In the genomic region with DNA sequence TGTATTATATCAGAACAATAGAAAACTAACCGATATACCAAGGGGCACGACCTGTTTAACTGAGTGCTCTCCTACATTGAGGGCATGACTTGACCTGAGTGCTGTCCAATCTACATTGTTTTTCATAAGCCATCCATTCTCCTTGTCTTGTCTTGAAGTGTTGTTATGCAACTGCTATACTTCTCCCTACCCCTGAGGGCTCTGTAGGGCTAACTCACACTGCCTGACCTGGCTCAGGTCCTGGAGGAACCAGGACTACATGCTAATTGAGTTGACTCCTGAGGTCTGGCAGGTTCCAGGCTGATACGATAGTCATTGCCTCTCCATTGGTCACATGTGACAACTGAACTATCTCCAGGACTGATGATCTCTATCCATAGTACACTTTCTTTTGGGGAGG, we compare ENCODE assay signal across 31 mouse cellular contexts.
"Had no signal": no experiment of that assay in that cellular context is flagged by ENCODE, and none has a peak within 500 bp of the region (broad histone marks: within the 10 kb centered on the region; RNA-seq: fewer than 3 reads in every experiment).

No protein-coding gene starts in this region.

- H3K27me3 ChIP-seq: limb, embryonic 12.5 days; limb, embryonic 13.5 days; limb, embryonic 15.5 days; liver, embryonic 12.5 days; liver, embryonic 13.5 days; liver, embryonic 15.5 days; lung, embryonic 15.5 days; midbrain, embryonic 12.5 days; midbrain, embryonic 13.5 days; midbrain, embryonic 15.5 days; neural tube, embryonic 12.5 days had no signal

- H3K4me3 ChIP-seq: limb, embryonic 10.5 days; limb, embryonic 12.5 days; limb, embryonic 13.5 days; limb, embryonic 15.5 days; liver, embryonic 12.5 days; liver, embryonic 13.5 days; liver, embryonic 15.5 days; lung, embryonic 15.5 days; megakaryocyte, embryonic 14.5 days; midbrain, embryonic 10.5 days; midbrain, embryonic 12.5 days; midbrain, embryonic 13.5 days; midbrain, embryonic 15.5 days; myocyte; neural tube, embryonic 12.5 days had no signal

- H3K4me1 ChIP-seq: limb, embryonic 10.5 days; limb, embryonic 12.5 days; limb, embryonic 13.5 days; liver, embryonic 12.5 days; liver, embryonic 13.5 days; liver, embryonic 15.5 days; lung, embryonic 15.5 days; midbrain, embryonic 12.5 days; midbrain, embryonic 15.5 days; neural tube, embryonic 12.5 days had no signal

- H3K36me3 ChIP-seq: limb, embryonic 10.5 days; limb, embryonic 12.5 days; limb, embryonic 13.5 days; limb, embryonic 15.5 days; liver, embryonic 12.5 days; liver, embryonic 13.5 days; liver, embryonic 15.5 days; lung, embryonic 15.5 days; midbrain, embryonic 10.5 days; midbrain, embryonic 12.5 days; midbrain, embryonic 13.5 days; midbrain, embryonic 15.5 days; neural tube, embryonic 12.5 days had no signal

- ATAC-seq: liver, embryonic 12.5 days; liver, postnatal 0 days; lung, postnatal 0 days; midbrain, embryonic 13.5 days; midbrain, embryonic 15.5 days; midbrain, embryonic 16.5 days had no signal

- H3K27ac ChIP-seq: limb, embryonic 10.5 days; limb, embryonic 12.5 days; limb, embryonic 13.5 days; limb, embryonic 15.5 days; liver, embryonic 12.5 days; liver, embryonic 13.5 days; liver, embryonic 14.5 days; liver, embryonic 15.5 days; lung, embryonic 15.5 days; macrophage; midbrain, embryonic 10.5 days; midbrain, embryonic 12.5 days; midbrain, embryonic 13.5 days; midbrain, embryonic 15.5 days; neural tube, embryonic 12.5 days had no signal

- H3K9ac ChIP-seq: limb, embryonic 12.5 days; limb, embryonic 13.5 days; limb, embryonic 15.5 days; liver, embryonic 12.5 days; liver, embryonic 13.5 days; liver, embryonic 14.5 days; liver, embryonic 15.5 days; liver, postnatal 0 days; lung, embryonic 14.5 days; lung, embryonic 15.5 days; midbrain, embryonic 12.5 days; midbrain, embryonic 13.5 days; midbrain, embryonic 15.5 days; neural tube, embryonic 12.5 days had no signal

- DNase-seq: left cerebral cortex, postnatal 4 days; liver; liver, embryonic 13.5 days; liver, postnatal 0 days; lung, adult 18-20 months; lung, adult 2 months; lung, embryonic 14.5 days; lung, postnatal 10 days; lung, postnatal 14 days; lung, postnatal 36 days; lung, postnatal 4 days had no signal

- H3K9me3 ChIP-seq: limb, embryonic 10.5 days; limb, embryonic 13.5 days; limb, embryonic 15.5 days; liver, embryonic 12.5 days; liver, embryonic 13.5 days; liver, embryonic 15.5 days; lung, embryonic 15.5 days; megakaryocyte, embryonic 14.5 days; midbrain, embryonic 10.5 days; midbrain, embryonic 12.5 days; midbrain, embryonic 13.5 days; midbrain, embryonic 15.5 days; neural tube, embryonic 12.5 days had no signal

- H3K4me2 ChIP-seq: limb, embryonic 12.5 days; limb, embryonic 13.5 days; limb, embryonic 15.5 days; liver, embryonic 11.5 days; liver, embryonic 12.5 days; liver, embryonic 13.5 days; liver, embryonic 15.5 days; lung, embryonic 14.5 days; lung, embryonic 15.5 days; midbrain, embryonic 11.5 days; midbrain, embryonic 12.5 days; midbrain, embryonic 13.5 days; midbrain, embryonic 15.5 days; neural tube, embryonic 12.5 days had no signal
